Mouse (Mus musculus): ENCODE results near the gene Hoxb1. TPM values are rescaled to one million over a fixed set of nuclear protein-coding genes. Genes with fewer than 3 reads are reported as not detected.

The Hoxb1 gene
- total RNA-seq, 2 experiments from 2014 or later: not detected

DNA sequence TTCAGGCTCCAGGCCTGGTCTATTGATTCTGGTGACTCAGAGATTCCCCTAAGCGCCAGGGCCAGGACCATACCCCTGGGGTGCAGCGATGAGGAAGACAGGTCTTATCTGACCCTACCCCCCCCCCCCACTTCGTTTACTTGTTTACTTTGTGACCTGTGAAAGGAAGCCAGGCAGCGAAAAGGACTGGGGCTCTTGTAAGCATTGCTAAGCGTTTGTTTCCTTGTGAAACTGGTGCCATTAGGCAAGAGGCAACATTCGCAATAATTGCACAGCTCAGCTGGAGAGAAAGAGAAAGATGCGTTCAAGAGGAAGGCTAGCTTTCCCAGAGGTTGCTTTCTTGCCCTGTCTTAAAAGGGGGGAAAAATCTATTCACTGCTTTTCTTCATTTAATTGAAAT, 3.6 kb downstream of the Hoxb1 start:
- intact Hi-C loops (cut with DNase I): no loop called here
- no peak for DNase-seq (ENCODE audit: extremely low spot score in 1 of 2, low spot score in 2 of 2)

DNA sequence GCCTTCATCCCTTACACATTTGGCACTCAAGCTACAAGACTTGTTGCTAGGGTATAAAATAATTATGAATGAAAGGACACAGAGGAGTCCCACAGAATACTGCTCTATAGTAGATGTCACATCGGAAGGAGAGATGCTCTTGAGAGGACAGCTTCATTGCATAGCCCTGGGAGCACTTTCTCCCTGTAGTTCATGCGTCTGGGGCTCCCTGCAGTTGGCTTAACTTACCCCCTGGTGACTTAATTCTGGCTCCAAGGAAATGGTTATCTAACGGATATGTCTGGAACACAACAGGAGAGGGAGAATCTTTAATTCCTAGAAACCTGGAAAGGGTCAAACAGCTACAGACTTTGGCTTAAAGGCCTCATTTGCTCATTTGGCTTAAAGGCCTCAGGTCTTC, 6.2 kb downstream of the Hoxb1 start:
- DNase-seq (ENCODE audit: extremely low spot score in 1 of 2, low spot score in 2 of 2): no peak
- intact Hi-C loops (cut with DNase I): no loop called here

DNA sequence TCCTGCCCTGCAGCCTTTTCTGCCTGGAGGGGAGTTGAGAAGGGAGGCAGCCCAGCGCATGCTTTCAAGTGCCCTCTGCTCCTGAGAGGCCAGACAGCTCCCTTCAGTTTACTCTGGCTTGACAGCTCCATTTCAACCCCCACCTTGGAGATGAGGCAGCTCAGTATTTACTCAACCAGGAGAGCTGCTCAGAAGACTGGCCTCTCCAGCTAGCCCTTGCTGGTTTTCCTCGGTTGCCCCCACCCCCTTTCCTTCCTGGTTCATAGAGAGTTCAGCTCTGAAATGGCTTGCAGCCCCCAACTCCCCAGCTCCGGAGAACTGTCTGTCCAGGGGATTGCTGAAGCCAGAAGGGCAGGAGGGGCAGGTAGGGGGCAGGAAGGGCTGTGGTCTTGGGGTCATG, 7.0 kb downstream of the Hoxb1 start:
- no peak for DNase-seq (ENCODE audit: extremely low spot score in 1 of 2, low spot score in 2 of 2)
- intact Hi-C loops (cut with DNase I): no loop called here

DNA sequence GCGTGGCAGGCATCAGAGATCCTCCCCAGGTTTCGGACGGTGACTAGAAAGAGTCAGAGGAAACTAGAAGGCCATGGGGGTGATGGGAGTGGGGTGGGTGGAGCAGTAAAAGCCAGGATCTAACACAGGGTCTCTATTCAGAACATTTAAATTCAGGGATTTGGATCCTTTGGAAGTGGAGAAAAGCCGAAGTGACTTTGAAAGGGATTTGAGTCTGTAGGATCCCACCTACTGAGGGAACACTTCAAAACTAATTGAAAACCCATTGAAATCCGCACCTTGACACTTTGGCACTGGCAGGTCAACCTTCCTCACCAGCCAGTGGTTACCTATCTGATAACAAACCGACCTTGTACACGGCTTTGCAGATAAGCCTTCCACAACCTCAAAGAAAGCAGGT, 9.3 kb downstream of the Hoxb1 start:
- intact Hi-C loops (cut with DNase I): no loop called here
- no peak for DNase-seq (ENCODE audit: extremely low spot score in 1 of 2, low spot score in 2 of 2)

DNA sequence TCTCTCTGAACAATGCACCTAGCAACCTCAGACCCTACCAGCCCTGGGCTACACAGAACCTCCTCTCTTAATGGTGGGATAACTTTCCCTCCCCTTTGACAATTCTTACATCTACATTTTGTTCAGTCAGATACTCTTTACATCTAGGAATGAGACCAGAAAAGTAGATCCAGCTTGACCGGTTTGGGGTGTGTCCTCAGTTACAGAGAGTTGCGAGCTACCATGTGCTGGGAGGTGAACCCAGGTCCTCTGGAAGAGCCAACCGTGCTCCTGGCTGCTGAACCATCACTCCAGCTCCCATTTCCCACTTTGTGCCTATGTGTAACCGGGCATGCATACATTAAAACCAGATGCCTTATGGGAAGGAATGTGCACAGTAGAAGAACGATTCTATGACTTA, 17.8 kb downstream of the Hoxb1 start:
- intact Hi-C loops (cut with DNase I): no loop called here
- no peak for DNase-seq (ENCODE audit: extremely low spot score in 1 of 2, low spot score in 2 of 2)

DNA sequence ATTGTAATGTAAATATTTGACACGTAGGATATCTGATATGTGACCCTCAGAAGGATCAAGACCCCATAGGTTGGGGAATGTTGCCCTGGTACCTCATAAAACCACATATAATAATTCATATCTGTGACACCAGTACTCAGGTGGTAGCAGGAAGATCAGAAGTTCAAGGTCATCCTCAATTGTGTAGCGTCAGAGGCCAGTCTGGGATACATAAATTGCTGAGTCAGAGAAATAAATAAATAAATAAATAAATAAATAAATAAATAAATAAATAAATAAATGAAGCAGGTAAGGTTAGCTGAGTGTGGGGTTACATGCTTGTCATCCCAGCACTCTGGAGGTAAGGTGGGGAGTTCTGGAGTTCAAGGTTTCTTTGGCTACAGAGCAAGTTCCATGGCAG, 22.1 kb downstream of the Hoxb1 start:
- intact Hi-C loops (cut with DNase I): no loop called here
- DNase-seq (ENCODE audit: extremely low spot score in 1 of 2, low spot score in 2 of 2): no peak

DNA sequence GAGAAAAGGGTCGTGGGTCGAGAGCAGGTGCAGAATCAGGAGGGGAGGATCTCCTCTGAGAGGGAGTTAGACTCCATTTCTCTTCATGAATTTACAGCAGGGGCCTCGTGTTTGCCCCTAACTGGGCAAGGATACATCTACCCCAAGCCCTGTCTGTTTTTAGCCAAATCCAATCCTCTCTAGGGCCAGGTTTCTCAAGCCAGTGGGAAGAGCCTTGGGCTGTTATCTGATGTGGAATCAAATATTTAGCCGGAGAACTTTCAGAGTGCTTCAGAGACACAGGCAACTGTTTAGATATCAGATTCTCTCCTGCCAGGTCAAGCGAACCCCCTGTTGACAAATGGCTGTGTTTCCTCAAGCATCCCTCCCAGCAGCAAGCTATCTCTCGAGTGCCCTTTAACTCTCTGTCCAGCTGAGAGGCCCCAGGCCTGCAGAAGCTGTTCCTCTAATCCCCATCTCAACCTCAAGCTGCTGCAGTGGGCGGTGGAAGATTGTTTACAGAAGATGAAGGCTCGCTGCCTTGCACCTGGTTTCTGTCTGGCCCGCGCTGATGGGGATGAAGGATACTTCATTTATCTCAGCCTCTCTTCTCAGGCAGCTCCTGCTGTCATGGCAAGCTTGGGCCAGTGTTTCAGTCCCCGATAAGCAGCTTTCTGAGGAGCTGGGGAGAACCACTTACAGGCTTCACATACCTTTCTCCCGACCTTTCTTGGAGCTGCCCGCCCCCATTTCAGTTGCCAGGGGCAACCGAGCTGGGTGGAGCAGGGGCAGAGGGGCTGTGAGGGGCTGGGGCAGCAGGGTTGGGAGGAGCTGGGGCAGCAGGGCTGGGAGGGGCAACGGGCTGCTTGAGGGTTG, 31.4 kb downstream of the Hoxb1 start:
- no peak for DNase-seq (ENCODE audit: extremely low spot score in 1 of 2, low spot score in 2 of 2)
- intact Hi-C loops (cut with DNase I): no loop called here

DNA sequence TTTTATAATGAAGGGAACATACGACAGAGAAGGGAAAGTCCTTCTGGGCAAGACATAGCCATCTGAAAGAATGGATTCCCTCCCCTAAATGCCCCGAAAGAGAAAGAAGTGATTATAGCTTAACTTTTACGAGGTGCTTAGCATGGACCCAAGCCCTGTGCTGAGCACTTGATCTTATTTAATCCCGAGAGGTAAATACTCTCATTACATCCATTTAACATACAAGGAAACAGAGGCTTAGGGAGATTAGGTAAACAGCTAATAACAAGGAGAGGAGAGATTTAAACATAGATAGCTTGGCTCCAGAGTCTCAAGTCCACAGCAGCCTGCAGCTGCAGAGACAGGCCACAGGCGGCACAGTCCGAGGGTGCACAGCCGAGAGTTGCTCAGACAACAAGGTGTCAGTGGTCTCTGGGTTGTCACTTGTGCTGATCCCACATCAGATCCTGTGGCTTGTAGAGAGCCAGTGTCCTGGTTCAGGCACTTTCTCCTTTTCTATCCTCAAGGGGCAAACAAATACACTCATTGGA, 32.3 kb downstream of the Hoxb1 start:
- intact Hi-C loops (cut with DNase I): no loop called here
- DNase-seq (ENCODE audit: extremely low spot score in 1 of 2, low spot score in 2 of 2): no peak

DNA sequence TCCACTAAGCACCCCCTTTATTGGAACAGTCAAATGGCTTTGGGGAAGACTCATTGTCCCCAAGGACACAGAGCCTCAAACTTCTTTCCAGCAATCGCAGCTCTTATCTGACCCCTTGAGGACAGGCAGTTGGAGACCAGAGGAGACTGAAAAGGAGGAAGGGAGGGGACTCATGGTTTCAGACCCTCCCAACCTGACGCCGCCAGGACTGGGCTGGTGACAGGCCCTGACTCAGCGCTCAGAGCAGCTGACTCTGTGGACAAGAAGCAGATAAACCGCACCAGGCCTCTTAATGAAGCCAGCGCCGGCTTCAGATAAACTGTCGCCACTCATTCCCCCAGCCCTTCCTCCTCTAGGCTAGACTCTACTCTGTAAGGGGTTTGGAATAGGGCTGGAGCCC, 34.4 kb downstream of the Hoxb1 start:
- intact Hi-C loops (cut with DNase I): no loop called here
- DNase-seq (ENCODE audit: extremely low spot score in 1 of 2, low spot score in 2 of 2): no peak

DNA sequence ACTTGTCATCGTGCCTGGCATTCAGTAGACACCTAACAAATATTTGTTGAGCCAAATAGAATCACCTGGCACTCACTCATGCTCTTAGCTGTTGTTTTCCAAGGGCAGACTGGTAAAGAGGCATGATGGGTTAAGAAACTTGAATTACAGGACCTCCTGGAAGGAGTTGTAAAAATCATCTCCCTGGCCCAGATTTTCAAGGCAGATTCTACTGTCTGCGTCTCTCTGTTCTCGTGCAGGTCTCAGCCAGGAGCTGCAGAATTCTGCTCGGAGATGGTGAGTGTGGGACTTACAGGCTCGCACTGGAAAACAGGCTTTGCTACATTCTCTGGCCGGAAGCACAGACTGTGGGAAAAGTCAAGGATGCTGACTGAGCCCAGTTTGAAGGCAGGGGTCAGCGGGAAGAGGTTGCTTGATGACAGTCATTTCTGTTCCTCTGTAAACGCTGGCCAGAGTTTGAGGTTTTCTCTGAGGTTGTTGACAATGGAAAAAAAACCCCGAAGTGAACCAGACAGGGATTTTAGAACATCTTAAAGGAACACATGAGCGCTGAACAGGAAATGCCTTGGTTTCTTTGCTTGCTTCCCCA, 38.6 kb downstream of the Hoxb1 start:
- intact Hi-C loops (cut with DNase I): no loop called here
- DNase-seq (ENCODE audit: extremely low spot score in 1 of 2, low spot score in 2 of 2): peak in 1 of 2 experiments; percentile 45

DNA sequence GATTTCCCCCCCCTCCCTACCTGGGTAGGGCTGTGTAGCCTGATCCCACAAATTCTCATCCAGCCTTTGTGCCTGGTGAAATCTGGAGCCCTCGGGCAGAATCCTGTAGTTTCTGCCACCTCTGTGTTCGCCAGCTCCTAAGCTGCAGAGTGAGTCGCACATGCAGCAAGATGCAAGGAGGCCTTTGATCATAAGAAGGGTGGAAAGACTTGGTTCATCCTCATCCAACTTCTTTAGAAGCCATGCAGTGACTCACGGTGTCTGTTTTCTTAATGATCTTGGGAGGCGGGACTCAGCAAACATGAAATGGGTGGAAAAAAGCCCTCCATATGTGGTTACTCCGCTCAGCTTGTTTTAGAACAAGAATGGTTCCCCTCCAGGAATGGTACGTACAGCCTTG, 39.3 kb downstream of the Hoxb1 start:
- no peak for DNase-seq (ENCODE audit: extremely low spot score in 1 of 2, low spot score in 2 of 2)
- intact Hi-C loops (cut with DNase I): no loop called here

DNA sequence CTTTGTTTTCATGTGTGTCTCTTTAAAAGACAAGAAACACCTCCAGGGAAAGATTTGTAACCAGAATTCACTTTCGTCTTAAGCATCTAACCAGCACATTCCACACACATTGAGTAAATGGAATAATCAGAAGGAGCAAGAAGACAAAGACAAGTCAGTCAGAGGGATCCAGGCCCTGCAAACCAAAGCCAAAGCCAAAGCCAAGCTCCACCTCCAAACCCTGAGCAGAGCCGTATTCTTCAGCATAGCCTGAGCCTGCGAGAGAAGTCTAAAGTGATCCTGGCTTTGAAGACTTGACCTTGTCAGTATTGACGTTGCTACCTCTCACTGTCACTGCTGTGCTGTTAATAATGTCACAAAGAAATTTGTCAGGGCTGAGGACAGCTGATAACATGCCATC, 40.0 kb downstream of the Hoxb1 start:
- intact Hi-C loops (cut with DNase I): no loop called here
- no peak for DNase-seq (ENCODE audit: extremely low spot score in 1 of 2, low spot score in 2 of 2)

DNA sequence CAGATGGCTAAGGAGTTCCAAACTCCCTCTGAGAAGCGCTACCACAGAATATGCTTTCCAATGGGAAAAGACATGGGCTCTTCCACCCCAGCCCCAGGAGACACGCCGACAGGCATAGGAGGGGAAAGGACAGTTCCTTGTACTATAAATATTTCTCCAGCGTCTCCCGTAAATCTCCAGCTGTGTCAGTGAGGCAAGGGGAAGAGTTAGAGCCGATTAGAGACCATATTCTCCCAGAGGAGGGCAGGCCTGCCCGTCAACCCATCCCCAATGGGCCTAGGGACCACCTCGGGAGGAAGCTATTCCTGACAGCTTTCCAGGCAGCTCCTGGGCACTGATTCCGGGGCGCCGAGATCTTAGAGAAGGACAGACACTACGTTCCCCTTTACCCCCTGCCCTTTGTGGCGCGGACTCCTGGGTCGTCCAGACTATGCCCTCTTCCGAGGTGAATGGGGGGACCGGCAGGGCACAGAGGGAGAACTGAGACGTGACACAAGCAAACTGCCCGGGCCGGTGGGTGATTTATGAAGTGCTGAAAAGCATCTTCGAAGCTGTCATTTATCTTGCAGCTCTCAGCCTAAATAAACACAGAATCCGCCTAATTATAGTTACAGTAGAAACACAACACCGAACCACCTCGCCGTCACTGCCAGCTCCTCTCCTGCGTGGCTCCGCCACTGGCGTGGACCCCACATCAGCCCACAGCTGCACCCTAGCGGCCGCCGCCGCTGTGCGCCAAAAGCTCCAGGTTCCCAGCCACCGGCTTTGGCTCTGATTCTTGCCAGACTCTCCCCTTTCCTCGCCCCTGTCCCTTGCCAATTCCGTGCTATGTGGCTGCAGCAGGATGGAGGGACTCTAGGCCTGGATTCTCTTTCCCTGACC, 41.9 kb downstream of the Hoxb1 start:
- intact Hi-C loops (cut with DNase I): no loop called here

DNA sequence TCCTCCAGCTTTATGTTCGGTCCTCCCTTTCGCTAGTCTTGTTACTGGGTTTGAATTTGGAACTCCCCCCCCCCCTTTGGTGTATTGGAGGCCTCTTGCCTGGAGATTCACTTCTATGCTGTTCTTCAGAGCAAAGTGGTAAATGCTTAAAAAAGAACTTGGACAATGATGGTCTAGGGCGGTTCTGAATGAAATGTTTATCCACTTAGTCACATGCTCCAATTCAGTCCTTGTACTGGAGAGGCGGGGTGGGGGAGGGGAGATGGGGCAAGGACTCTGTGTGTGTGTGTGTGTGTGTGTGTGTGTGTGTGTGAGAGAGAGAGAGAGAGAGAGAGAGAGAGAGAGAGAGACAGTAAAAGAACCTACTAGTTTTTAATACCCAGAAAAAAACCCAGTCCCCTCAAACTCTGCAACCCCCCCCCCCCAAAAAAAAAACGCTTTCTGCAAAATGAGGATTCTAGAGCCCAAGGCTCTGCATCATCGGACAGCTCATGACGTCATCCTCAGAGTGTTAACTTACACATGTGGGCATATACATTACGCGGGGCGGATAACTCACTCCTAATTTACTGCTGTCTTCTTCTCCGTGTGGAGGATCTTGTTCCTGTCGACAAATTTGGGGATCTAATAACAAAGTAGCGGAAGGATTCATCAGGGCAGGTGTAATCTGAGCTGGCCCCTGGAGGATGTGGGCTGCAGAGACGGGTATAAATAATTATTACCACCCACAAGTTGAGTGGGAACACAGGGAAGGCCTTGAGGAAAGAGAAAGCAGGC, 42.9 kb downstream of the Hoxb1 start:
- intact Hi-C loops (cut with DNase I): no loop called here

More for the DNA sequence above, 41.9 kb downstream of the Hoxb1 start:
- peak; percentile 13 to 71 for DNase-seq (ENCODE audit: extremely low spot score in 1 of 2, low spot score in 2 of 2)

DNA sequence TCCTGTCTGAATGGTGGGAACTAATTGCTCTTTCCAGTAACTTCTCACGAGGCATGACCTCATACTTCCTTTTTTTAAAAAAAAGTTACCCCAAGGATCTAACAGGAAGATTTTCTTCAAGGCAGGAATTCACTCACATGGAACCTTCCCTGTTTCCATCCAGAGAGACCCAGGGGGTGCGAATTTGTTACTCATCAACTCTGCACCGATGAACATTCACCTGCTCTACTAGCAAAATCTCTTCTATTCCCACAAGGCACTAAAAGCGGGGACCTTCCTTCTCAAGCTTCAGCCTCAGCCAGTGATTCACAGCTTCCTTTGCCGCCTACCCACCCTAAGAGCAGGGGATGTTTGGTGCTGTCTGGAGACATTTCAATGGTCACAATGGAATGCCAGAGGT, 45.5 kb downstream of the Hoxb1 start:
- intact Hi-C loops (cut with DNase I): no loop called here

More for the DNA sequence above, 42.9 kb downstream of the Hoxb1 start:
- DNase-seq (ENCODE audit: extremely low spot score in 1 of 2, low spot score in 2 of 2): no peak

DNA sequence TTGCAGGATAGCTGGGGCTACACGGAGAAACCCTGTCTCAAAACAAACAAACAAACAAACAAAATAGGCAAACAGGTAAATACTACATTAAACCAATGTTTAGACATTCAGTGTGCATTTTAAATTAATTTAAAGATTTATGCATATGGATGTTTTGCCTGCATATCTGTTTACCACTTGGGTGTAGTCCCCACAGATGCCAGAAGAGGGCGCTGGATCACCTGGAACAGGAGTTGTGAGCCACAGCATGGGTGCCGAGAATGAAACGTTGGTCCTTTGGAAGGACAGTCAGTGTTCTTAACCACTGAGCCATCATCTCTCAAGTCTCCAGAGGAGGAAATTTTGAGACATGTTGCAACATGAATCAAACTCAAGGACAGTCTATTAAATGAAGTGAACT, 46.4 kb downstream of the Hoxb1 start:
- intact Hi-C loops (cut with DNase I): no loop called here
- DNase-seq (ENCODE audit: extremely low spot score in 1 of 2, low spot score in 2 of 2): peak in 1 of 2 experiments; percentile 27

More for the DNA sequence above, 45.5 kb downstream of the Hoxb1 start:
- DNase-seq (ENCODE audit: extremely low spot score in 1 of 2, low spot score in 2 of 2): no peak

DNA sequence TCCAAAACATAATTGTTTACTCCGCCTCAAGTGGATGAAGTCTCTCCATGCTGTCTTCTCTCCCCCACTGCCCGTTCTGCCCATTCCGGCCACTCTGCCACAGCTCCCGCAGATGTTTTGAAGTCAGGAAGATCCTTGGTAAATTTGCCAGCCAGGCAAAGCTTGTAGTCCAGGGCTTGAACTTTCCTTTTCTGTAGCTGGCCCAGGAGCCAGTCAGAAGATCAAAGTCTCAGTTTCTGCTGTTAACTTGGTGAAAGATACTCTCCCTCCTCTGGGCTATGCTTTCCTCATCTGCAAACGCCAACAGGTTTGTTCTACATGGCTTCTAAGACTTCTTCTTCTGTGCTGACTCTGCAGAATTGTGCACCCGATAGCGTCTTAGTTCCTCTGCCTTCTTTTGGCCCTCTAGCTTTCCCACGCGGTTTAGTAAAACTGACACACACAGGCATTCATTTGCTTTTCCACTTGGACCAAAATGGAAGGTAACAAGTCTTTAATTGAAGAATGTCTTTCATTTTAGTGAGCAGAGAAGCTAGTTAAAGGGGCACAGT, 47.5 kb downstream of the Hoxb1 start:
- intact Hi-C loops (cut with DNase I): no loop called here
- DNase-seq (ENCODE audit: extremely low spot score in 1 of 2, low spot score in 2 of 2): no peak

DNA sequence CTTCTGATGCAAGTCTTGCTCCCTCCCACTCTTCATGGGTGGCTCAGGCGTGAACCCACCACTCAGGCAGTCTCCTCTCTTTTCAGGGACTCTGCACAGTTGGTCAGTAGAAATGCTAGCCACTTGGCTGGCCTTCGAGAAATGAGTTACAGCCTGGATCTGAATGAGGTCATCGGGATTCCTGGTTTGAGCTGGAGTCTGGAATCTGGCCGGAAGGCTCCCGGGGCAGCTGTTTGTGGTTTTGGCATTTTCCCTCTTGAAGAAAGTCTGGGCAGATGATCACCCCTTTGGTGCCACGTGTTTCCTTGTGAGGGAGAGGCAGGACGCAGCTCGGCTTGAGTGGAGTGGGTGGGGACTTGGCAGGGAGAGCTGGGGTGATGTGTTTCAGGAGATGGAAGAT, 48.0 kb downstream of the Hoxb1 start:
- intact Hi-C loops (cut with DNase I): no loop called here
- peak; percentile 2 to 75 for DNase-seq (ENCODE audit: extremely low spot score in 1 of 2, low spot score in 2 of 2)

Measured in left cerebral cortex, postnatal 10 days (tissue).